Mouse (Mus musculus): ENCODE data around the gene Snx19. TPM values are rescaled to one million over a fixed set of nuclear protein-coding genes. Genes with fewer than 3 reads are reported as not detected.

The Snx19 gene
- polyA plus RNA-seq, 1 experiment from 2014 or later: 17.2 TPM

DNA sequence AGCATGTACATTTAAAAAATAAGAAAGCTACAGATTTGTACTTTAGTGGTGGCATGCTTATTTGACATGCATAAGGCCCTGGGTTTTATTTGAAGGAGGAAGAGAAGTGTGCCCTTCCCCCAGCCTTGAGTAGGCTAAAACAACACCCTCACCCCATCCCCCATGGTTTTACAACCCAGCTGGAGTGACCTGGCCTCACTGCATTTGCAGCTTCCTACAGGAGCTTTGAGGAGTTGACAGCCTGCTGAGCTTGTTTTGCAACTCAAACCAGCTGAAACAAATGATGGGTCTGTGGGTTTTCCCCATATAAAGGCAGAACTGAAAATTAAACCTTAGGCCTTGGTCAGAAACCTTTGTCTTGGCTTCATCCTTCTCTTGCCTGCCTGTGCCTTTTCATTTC is 89.0 kb downstream of the Snx19 start:
- Histone ChIP-seq H3K9me3 (ENCODE audit: control insufficient read depth, low read length) (peaks cover 4% of the 10 kb centered on the region), H3K4me3 (ENCODE audit: low read length) (no peak overlapping the region), H3K4me2 (ENCODE audit: low read depth, low read length) (no peak overlapping the region), H3K27me3 (ENCODE audit: control insufficient read depth, insufficient read depth, low read depth, low read length) (no peaks in the 10 kb centered on the region), H3K4me1 (replicated peaks; ENCODE audit: control insufficient read depth, insufficient read depth, low read length) (no peaks in the 10 kb centered on the region), H3K36me3 (ENCODE audit: control insufficient read depth, insufficient read depth, low read length) (no peaks in the 10 kb centered on the region), H3K27ac (ENCODE audit: low read length) (no peak overlapping the region), H3K9ac (ENCODE audit: low read length) (no peak overlapping the region)
- ATAC-seq (ENCODE audit: low read depth): no peak

Data from lung, embryonic 16.5 days (tissue).